Mouse (Mus musculus): ENCODE data around the gene Olfr1270. TPM values are rescaled to one million over a fixed set of nuclear protein-coding genes. Genes with fewer than 3 reads are reported as not detected.
"Not testable (repeated sequence)": the region's sequence is repeated elsewhere in the genome, so short reads cannot be mapped to it uniquely, and the experiment has no call there.

The Olfr1270 gene
- not detected in 2 replicates for polyA plus RNA-seq (2012; ENCODE audit: insufficient read depth, low replicate concordance)

DNA sequence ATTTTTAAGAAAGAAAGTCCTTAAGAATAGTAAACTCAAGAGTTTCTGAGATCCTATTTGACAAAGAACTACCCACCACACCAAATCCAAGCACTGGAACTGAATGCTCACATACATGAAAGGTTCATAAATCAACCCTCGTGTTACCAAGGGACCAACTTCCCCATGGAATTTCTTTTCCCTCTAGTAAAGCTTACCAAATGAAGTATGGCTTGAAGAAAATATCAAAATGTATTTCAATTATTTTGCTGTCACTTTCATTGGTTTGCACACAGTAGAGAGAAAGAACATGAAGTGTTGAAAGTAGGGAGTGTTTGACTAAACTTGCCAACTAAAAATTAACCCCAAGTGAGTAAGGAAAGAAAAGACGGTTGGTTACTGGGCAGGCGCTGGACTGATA is at the start of gene Olfr1270:
Gene Olfr1270 (minus strand): TSS at position 101 of the 400 bp plus-strand sequence.
- H3K4me3 ChIP-seq (replicated peaks), result no peak within 1 kb of the TSS
- H3K36me3 ChIP-seq (replicated peaks; ENCODE audit: low read length), result no peaks in the 10 kb centered on the region
- TF ChIP-seq GATA1 (IDR thresholded peaks at IDR 0.05; ENCODE audit: borderline replicate concordance, low read length), result no peak
- no peak for TF ChIP-seq FLI1 (IDR thresholded peaks at IDR 0.05; ENCODE audit: low read length)
- peaks cover 3% of the 10 kb centered on the region for H3K9me3 ChIP-seq
- no peaks in the 10 kb centered on the region for H3K27me3 ChIP-seq (replicated peaks)
- H3K4me1 ChIP-seq, result no peaks in the 10 kb centered on the region

DNA sequence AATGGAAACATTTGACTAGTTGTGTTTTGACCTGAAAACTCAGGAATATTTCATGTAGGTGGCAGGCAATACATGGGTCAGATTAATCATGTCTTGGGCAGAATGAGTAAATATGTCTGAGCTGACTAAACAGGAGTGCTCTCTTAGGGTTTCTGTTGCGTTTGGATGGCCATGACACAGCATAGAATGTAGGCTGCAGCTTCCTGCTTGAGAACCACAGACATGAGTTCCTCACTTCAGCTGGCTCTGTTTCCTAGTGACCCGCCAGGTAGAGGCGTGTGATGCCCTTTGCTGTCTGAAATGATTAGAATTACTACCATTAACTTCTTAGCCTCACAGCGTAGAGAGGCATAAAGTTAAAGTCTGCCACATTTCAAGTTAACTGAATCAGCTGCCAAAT is 46.7 kb upstream of the Olfr1270 start:
- H3K36me3 ChIP-seq (replicated peaks; ENCODE audit: low read length); H3K4me1 ChIP-seq; H3K4me3 ChIP-seq (replicated peaks); H3K9me3 ChIP-seq; H3K27me3 ChIP-seq (replicated peaks): not testable (repeated sequence)

DNA sequence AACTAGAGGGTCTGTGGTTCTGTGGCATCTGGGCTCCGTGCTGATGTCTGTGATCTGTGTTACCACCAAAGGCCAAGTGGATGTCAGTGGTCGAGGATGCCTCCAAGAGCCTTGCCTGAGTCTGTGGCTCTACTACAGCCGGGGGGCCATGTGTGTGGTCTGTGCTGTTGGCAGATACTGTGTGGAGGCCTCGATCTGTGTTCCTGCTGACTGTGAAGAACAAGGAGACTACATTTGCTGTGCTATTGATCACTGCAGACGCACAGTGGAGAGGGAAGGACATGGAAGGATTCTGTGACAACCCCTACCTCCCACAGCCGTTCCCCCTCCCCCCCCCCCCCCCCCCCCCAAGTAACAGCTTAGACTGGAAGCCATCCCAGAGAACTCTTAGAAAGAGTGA is 42.4 kb upstream of the Olfr1270 start:
- H3K4me3 ChIP-seq (replicated peaks); H3K4me1 ChIP-seq; H3K36me3 ChIP-seq (replicated peaks; ENCODE audit: low read length); H3K9me3 ChIP-seq; H3K27me3 ChIP-seq (replicated peaks): not testable (repeated sequence)

DNA sequence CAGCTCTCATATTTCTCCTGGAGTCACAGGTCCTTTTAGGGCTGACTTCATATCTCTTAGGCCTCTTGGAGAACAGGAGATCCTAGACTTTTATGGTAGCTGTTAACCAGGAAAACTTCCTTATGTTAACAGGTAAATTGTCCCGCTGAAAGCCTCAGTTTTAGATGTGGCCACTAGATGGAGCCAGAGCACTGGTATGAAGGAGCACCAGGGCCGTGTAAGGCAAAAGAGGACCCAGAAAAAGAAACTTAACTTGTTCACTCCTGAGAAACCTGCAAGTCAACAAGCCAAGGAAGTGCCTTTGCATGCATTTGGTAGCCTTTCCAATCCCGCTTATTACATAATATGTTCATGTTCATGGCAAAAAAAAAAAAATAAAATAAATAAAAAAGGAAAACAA is 41.9 kb upstream of the Olfr1270 start:
- H3K36me3 ChIP-seq (replicated peaks; ENCODE audit: low read length); H3K4me1 ChIP-seq; H3K4me3 ChIP-seq (replicated peaks); H3K27me3 ChIP-seq (replicated peaks); H3K9me3 ChIP-seq: not testable (repeated sequence)

DNA sequence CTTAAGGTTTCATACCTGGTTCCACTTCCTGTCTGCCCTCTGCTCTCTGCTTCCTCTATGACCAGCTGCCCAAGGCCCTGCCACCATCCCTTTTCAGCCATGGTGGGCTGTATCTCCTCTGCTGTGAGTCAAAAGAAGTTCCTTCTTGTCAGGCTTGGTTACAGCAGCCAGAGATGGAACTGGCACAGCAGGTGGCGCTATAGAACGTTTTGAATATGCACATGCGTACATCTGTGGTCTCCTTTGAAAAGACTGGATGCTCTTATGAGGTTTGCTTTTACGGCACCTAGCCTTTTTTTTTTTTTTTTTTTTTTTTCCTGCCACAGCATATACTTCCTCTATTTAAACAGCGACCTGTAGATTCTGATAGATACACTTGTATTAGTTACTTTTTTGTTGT is 34.2 kb upstream of the Olfr1270 start:
- H3K4me3 ChIP-seq (replicated peaks); H3K27me3 ChIP-seq (replicated peaks); H3K36me3 ChIP-seq (replicated peaks; ENCODE audit: low read length); H3K9me3 ChIP-seq; H3K4me1 ChIP-seq: not testable (repeated sequence)

DNA sequence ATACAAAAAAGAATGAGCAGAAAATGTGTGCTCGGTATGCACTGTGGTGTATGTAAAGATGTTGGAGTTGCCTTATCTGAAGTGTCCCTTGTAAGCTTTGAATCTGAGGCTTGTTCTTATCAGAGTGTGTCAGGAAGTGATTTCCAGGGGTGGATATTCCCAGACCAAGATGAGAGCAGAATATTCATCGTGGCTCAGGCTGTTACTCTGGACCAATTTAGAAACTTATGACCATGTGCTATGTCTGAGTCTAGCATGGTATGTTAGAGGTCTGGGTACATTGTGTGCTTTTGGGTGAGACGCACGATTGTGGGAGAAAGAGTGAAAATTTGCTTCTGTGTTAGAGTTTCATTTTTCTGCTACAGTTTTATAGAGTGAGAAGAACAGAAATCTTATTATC is 33.2 kb upstream of the Olfr1270 start:
- not testable (repeated sequence) for H3K9me3 ChIP-seq; H3K4me3 ChIP-seq (replicated peaks); H3K36me3 ChIP-seq (replicated peaks; ENCODE audit: low read length); H3K4me1 ChIP-seq; H3K27me3 ChIP-seq (replicated peaks)

DNA sequence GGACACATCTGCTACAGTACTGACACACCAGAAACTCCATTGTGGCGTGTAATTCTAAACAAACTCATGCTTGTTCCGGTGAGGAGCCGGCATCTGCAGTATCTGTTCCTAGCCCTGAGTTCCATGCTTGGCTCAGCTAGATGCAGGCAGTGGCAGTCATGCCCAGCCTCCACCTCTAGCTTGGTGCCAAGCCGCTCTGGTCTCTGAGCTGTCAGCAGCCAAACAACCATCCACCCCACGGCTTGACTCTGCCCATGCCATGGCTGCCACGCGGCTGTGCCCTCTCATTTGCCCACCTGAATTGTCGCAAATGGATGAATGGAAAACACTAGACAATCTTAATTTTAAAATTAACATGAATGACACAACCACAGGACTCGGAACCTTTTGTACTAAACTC is 1.0 kb upstream of the Olfr1270 start:
- H3K4me3 ChIP-seq (replicated peaks), result no peak overlapping the region
- H3K36me3 ChIP-seq (replicated peaks; ENCODE audit: low read length), result no peaks in the 10 kb centered on the region
- no peaks in the 10 kb centered on the region for H3K4me1 ChIP-seq
- no peaks in the 10 kb centered on the region for H3K27me3 ChIP-seq (replicated peaks)
- peaks cover 3% of the 10 kb centered on the region for H3K9me3 ChIP-seq
- no peak for TF ChIP-seq GATA1 (IDR thresholded peaks at IDR 0.05; ENCODE audit: borderline replicate concordance, low read length)
- TF ChIP-seq FLI1 (IDR thresholded peaks at IDR 0.05; ENCODE audit: low read length), result no peak

DNA sequence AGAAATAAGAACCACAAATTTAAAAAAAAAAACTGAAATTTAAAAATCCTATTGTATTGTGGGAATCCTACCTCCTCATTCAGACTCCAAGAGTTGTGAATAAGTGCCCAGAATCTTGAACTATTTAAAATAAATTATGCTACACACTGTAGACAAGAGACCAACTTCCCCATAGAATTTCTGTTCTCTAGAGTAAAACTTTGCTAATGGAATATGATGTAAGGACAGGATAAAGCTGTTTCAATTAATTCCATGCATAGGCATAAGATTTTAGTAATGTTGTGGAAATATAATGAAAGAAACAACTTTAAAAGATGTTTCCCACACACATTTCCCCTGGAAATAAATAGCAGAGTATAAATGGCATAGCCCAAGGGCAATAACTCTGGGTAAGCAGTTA is 10.7 kb downstream of the Olfr1270 start, which contains the start of gene Olfr32:
Gene Olfr32 (minus strand): TSS at position 101 of the 400 bp plus-strand sequence.
- Histone ChIP-seq H3K27me3 (replicated peaks) (no peaks in the 10 kb centered on the region), H3K9me3 (no peaks in the 10 kb centered on the region)
- TF ChIP-seq GATA1 (IDR thresholded peaks at IDR 0.05; ENCODE audit: borderline replicate concordance, low read length), result no peak
- TF ChIP-seq FLI1 (IDR thresholded peaks at IDR 0.05; ENCODE audit: low read length), result no peak

DNA sequence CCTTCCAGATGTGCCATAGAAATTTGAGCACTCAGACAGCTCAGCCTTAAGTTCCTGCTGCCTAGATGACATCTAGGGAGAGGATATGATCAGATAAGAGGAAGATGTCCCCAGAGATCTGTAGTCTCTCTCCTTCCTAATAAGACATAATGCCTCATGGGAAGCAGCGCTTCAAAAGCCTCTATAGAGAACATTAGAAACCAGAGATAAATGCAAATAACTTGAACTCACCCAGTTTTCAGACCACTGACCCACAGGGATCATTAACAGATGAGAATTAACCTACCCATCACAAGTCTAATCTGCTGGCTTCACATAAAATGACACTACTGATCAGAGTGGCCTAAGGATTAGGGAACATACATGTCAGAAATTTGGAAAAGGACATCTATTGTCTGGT is 31.6 kb downstream of the Olfr1270 start, which contains the start of gene Olfr1269:
Gene Olfr1269 (minus strand): TSS at position 101 of the 400 bp plus-strand sequence.
- no peak for TF ChIP-seq FLI1 (IDR thresholded peaks at IDR 0.05; ENCODE audit: low read length)
- no peak for TF ChIP-seq GATA1 (IDR thresholded peaks at IDR 0.05; ENCODE audit: borderline replicate concordance, low read length)
- H3K27me3 ChIP-seq (replicated peaks), result no peaks in the 10 kb centered on the region
- peaks cover 4% of the 10 kb centered on the region; the same call in 1 of the 2 replicates for H3K9me3 ChIP-seq
- H3K4me1 ChIP-seq, result no peaks in the 10 kb centered on the region
- no peak within 1 kb of the TSS for H3K4me3 ChIP-seq (replicated peaks)
- H3K36me3 ChIP-seq (replicated peaks; ENCODE audit: low read length), result no peaks in the 10 kb centered on the region

More for the DNA sequence above, 10.7 kb downstream of the Olfr1270 start, which contains the start of gene Olfr32:
- Histone ChIP-seq H3K4me3 (replicated peaks) (no peak within 1 kb of the TSS), H3K36me3 (replicated peaks; ENCODE audit: low read length) (no peaks in the 10 kb centered on the region), H3K4me1 (no peaks in the 10 kb centered on the region)

Other genes with a start within 250 kb of the Olfr1270 start
- not detected in 2 replicates for gene Olfr1258, start 225.8 kb downstream of the Olfr1270 start, polyA plus RNA-seq (2012; ENCODE audit: insufficient read depth, low replicate concordance)
- not detected in 2 replicates for gene Olfr1259, start 204.4 kb downstream of the Olfr1270 start, polyA plus RNA-seq (2012; ENCODE audit: insufficient read depth, low replicate concordance)
- gene Olfr1260, start 178.8 kb downstream of the Olfr1270 start, polyA plus RNA-seq (2012; ENCODE audit: insufficient read depth, low replicate concordance), result not detected in 2 replicates
- 0.52 TPM in 1 of 2 replicates, not detected in the other for gene Olfr1261, start 161.9 kb downstream of the Olfr1270 start, polyA plus RNA-seq (2012; ENCODE audit: insufficient read depth, low replicate concordance)
- gene Olfr1262, start 152.9 kb downstream of the Olfr1270 start, polyA plus RNA-seq (2012; ENCODE audit: insufficient read depth, low replicate concordance), result not detected in 2 replicates
- gene Olfr1263, start 141.0 kb downstream of the Olfr1270 start, polyA plus RNA-seq (2012; ENCODE audit: insufficient read depth, low replicate concordance), result not detected in 2 replicates
- not detected in 2 replicates for gene Olfr1264, start 127.5 kb downstream of the Olfr1270 start, polyA plus RNA-seq (2012; ENCODE audit: insufficient read depth, low replicate concordance)
- not detected in 2 replicates for gene Olfr1265, start 117.8 kb downstream of the Olfr1270 start, polyA plus RNA-seq (2012; ENCODE audit: insufficient read depth, low replicate concordance)
- gene Olfr140, start 89.5 kb downstream of the Olfr1270 start, polyA plus RNA-seq (2012; ENCODE audit: insufficient read depth, low replicate concordance), result not detected in 2 replicates
- not detected in 2 replicates for gene Olfr1269, start 31.7 kb downstream of the Olfr1270 start, polyA plus RNA-seq (2012; ENCODE audit: insufficient read depth, low replicate concordance)
- gene Olfr32, start 10.8 kb downstream of the Olfr1270 start, polyA plus RNA-seq (2012; ENCODE audit: insufficient read depth, low replicate concordance), result not detected in 2 replicates
- not detected in 2 replicates for gene Olfr1506, start 71.4 kb upstream of the Olfr1270 start, polyA plus RNA-seq (2012; ENCODE audit: insufficient read depth, low replicate concordance)
- gene Olfr142, start 104.5 kb upstream of the Olfr1270 start, polyA plus RNA-seq (2012; ENCODE audit: insufficient read depth, low replicate concordance), result not detected in 2 replicates
- gene Olfr1271, start 117.9 kb upstream of the Olfr1270 start, polyA plus RNA-seq (2012; ENCODE audit: insufficient read depth, low replicate concordance), result not detected in 2 replicates
- 0.37 TPM in 1 of 2 replicates, not detected in the other for gene Olfr1272, start 139.8 kb upstream of the Olfr1270 start, polyA plus RNA-seq (2012; ENCODE audit: insufficient read depth, low replicate concordance)
- not detected in 2 replicates for gene Gm13769, start 169.1 kb upstream of the Olfr1270 start, polyA plus RNA-seq (2012; ENCODE audit: insufficient read depth, low replicate concordance)
- gene Olfr1274-ps, start 245.6 kb upstream of the Olfr1270 start, polyA plus RNA-seq (2012; ENCODE audit: insufficient read depth, low replicate concordance), result not detected in 2 replicates

Data from megakaryocyte, embryonic 14.5 days (primary cell).